Mouse (Mus musculus): ENCODE data around the gene Bcl11b.

DNA sequence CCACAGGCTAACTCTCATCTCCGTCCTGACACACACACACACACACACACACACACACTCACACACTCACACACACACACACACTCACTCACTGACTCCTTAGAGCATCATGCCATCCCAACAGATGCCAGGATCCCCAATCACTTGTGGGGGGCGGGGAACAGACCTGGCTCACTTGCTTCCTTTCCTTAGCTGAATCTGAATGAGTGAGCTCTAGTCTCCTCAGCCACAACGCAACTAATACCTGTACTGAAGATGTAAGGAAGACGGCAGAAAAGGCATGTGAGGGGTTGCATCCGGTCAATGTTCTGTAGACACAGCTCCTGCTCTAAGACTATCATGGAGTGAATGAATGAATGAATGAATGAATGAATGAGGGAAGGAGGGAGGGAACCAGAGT, 71.9 kb downstream of the Bcl11b start:
- TF ChIP-seq TBP (conservative IDR thresholded peaks at IDR 0.05; ENCODE audit: low read depth, low read length) (no peak), CHD2 (IDR thresholded peaks at IDR 0.05; ENCODE audit: low read length) (no peak), EP300 (IDR thresholded peaks at IDR 0.05; ENCODE audit: low read length) (no peak), NRF1 (IDR thresholded peaks at IDR 0.05; ENCODE audit: low read depth, low read length) (no peak), POLR2A (IDR thresholded peaks at IDR 0.05; ENCODE audit: low read depth, low read length) (no peak), IRF4 (IDR thresholded peaks at IDR 0.05; ENCODE audit: low read depth, low read length) (no peak), CTCF (conservative IDR thresholded peaks at IDR 0.05 in 1 of 2, IDR thresholded peaks at IDR 0.05 in 1 of 2; ENCODE audit: low read depth in 2 of 2, low read length in 2 of 2) (no peak), BHLHE40 (IDR thresholded peaks at IDR 0.05; ENCODE audit: low read depth, low read length) (no peak), UBTF (IDR thresholded peaks at IDR 0.05; ENCODE audit: low read depth, low read length) (no peak)
